Mouse (Mus musculus): ENCODE data around the gene Srgap2.
"Not testable (repeated sequence)": the region's sequence is repeated elsewhere in the genome, so short reads cannot be mapped to it uniquely, and the experiment has no call there.

Srgap2 gene
- long read RNA-seq, experiment 1, partial matches to known transcripts: 6 of 8 reads
- long read RNA-seq, experiment 1, other reads (novel, unspliced or antisense): 2 of 8 reads
- long read RNA-seq, experiment 2, partial matches to known transcripts: 2 of 4 reads
- long read RNA-seq, experiment 2, other reads (novel, unspliced or antisense): 2 of 4 reads

DNA sequence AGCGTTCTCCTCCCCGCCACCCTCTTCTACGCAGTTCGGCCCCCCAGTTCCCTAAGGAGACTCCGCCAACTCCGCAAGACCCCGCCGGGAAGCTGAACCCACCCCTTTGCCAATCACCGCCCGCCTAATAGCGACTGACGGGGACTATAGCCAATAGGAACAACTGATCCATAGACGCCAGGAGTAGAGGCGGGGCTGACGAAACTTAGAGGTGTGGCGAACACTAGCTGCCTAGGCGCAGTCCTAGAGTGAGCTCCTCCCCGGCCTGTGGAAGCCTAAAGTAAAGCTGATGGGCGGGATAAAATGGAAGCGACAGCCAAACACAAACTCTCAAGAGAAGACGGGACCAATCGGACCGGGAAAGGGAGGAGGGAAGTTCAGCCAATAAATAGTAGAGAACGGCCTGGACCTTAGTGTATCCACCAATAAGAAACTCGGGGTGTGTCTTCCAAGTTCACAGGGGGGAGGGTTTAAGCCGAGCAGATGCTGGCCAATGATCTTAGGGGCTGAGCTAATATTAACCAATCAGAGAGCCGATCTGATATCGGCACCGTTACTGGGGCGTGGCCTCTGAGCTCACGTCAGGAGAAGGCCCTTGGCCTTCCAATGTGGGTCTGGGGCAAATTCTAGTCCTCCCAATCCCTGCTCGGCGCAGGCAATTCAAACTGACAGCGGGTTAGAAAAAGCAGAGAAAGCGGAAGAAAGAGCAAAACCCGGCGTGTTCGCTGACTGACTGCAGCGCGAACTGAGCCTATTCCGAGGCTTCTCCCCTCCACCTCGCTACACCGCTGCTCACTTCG, at the start of gene Srgap2, which contains the start of gene Fam72a:
Srgap2 (minus strand) TSS at position 72 of the 800 bp plus-strand sequence.
Fam72a (plus strand) TSS at position 623 of the 800 bp plus-strand sequence.
- intact Hi-C loops (cut with DNase I): loop anchor here (10.0 kb wide), 1 partner anchor 183 kb away; no protein-coding TSS in a partner anchor

- intact Hi-C loops (cut with DNase I): no loop called here
These were observed 46.6 kb upstream of the Srgap2 start for GRCm38 (mm10) chr1:131573721-131574120.

GRCm38 (mm10) chr1:131570391-131570790, 43.2 kb upstream of the Srgap2 start:
- intact Hi-C loops (cut with DNase I): no loop called here

GRCm38 (mm10) chr1:131569721-131570120, 42.6 kb upstream of the Srgap2 start:
- intact Hi-C loops (cut with DNase I): no loop called here

GRCm38 (mm10) chr1:131566056-131566455, 38.9 kb upstream of the Srgap2 start:
- intact Hi-C loops (cut with DNase I): not testable (repeated sequence)

GRCm38 (mm10) chr1:131562081-131562480, 34.9 kb upstream of the Srgap2 start:
- intact Hi-C loops (cut with DNase I): no loop called here

DNA sequence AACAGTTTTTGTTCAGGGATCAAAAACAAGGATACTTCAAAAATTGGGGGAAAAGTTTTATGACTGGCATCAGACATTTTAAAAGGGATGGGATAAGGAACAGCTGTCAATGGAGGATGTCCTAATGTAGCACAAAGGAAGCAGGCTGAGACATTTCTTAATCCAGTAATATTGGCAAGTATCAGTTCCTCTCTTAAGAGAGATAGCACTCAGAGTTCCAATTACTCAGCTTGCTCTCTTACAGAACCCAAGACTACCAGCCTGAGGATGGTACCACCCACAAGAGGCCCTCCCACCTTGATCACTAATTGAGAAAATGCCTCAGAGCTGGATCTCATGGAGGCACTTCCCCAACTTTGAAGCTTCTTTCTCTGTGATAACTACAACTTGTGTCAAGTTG, 33.3 kb upstream of the Srgap2 start:
- intact Hi-C loops (cut with DNase I): no loop called here

- intact Hi-C loops (cut with DNase I): loop anchor here (1.0 to 5.0 kb wide), 2 partner anchors 193 to 264 kb away; no protein-coding TSS in a partner anchor
These were observed 28.1 kb upstream of the Srgap2 start for GRCm38 (mm10) chr1:131555042-131555812.

GRCm38 (mm10) chr1:131553428-131553827, 26.3 kb upstream of the Srgap2 start:
- intact Hi-C loops (cut with DNase I): no loop called here

GRCm38 (mm10) chr1:131551956-131552355, 24.8 kb upstream of the Srgap2 start:
- intact Hi-C loops (cut with DNase I): no loop called here

GRCm38 (mm10) chr1:131548494-131549365, 21.6 kb upstream of the Srgap2 start:
- intact Hi-C loops (cut with DNase I): no loop called here

GRCm38 (mm10) chr1:131546798-131547690, 19.9 kb upstream of the Srgap2 start:
- intact Hi-C loops (cut with DNase I): no loop called here

DNA sequence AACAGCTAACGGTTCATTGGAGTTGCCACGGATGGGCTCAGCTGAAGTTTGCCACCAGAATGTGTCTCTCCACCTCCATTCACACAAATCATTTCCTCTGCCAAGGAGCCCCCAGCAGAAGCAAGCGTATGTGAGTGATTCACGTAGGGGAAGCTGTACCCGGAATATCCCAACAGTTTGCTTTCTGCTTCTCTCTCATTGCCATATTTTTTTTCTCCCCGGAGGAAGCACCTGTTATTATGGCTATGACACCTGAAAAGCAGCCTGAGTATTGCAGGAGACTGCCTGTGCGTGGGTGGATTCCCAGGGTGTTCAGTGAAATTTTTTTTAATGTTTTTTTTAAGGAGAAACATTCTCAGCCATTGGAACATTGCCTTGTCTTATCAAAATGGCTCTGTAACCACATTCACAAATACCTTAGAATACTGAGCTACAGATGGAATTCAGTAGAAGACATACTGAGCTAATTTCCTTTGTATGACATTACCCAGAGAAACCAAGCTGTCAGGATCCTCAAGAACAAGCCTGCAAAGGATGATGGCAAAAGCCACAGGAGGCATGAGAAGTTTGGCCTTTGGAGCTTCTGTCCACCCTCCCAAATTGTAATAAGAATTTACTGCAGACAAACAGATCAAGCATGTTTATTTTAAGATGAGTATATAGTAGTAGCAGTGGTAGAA, 16.9 kb upstream of the Srgap2 start:
- intact Hi-C loops (cut with DNase I): no loop called here

DNA sequence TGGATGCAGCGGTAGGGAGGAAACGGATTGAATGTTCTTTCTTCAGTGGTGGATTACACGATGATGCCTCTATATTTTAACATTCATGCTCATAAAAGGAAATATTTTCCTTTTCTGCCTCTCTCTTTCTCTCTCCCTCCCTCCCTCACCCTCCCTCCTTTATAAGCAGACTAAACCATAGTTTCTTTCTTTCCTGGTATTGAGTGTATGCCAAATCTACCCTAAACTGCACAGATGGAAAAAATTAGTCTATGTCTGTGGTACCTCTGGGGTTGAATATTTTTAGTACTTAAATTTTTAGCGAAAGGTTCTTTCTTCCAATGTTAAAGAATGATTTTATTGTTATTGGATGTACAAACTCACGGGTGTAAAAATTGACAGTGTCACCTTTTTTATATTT, 14.8 kb upstream of the Srgap2 start:
- intact Hi-C loops (cut with DNase I): no loop called here

GRCm38 (mm10) chr1:131541431-131541830, 14.3 kb upstream of the Srgap2 start:
- intact Hi-C loops (cut with DNase I): no loop called here

- intact Hi-C loops (cut with DNase I): no loop called here
These were observed 13.6 kb upstream of the Srgap2 start for GRCm38 (mm10) chr1:131540795-131541194.

GRCm38 (mm10) chr1:131539771-131540170, 12.6 kb upstream of the Srgap2 start:
- intact Hi-C loops (cut with DNase I): no loop called here

GRCm38 (mm10) chr1:131528561-131529166, 1.5 kb upstream of the Srgap2 start:
- intact Hi-C loops (cut with DNase I): loop anchor here (10.0 kb wide), 1 partner anchor 184 kb away; no protein-coding TSS in a partner anchor

DNA sequence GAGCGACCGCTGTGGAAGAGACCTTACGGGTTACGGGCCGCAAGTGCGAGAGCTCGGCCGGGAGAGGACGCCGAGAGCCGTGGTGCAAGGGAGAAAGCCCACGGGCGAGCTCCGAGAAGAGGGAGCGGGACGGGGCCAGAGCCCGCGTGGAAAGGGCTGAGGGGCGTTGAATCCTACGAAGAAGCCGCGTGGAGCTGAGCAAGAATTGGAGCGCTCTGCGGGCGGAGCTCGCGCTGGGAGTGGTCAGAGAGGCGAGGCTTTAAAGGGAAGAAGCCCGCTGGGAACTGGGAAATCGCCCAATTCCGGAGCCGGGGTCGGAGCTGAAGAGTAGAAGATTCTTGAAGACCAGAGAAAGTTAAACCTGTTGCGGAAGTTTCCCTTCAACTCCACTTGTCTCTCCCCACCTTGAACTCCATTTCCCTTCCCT, 942 bp upstream of the Srgap2 start:
- intact Hi-C loops (cut with DNase I): loop anchor here (10.0 kb wide), 1 partner anchor 183 kb away; no protein-coding TSS in a partner anchor
